ENCODE assay signal across 22 mouse cellular contexts in genomic region chr14:77541925-77542324, GRCm38 (mm10).
DNase-seq lines count a peak whose midpoint lies in the region; ATAC-seq and TF ChIP-seq lines count a peak whose summit lies in the region.
"Had no signal": no experiment of that assay in that cellular context is flagged by ENCODE, and none has a peak within 500 bp of the region (broad histone marks: within the 10 kb centered on the region; RNA-seq: fewer than 3 reads in every experiment).

No protein-coding gene starts in this region.

- no peak for ATAC-seq in CD4-positive, CD25-positive, alpha-beta regulatory T cell, adult 4 months

- DNase-seq in gastrocnemius, adult 2 months, result no peak
- no peak for DNase-seq in gastrocnemius, postnatal 10 days
- no peak for DNase-seq in left cerebral cortex, adult 2 months (ENCODE audit: extremely low spot score in 1 of 2, low spot score in 2 of 2)
- DNase-seq in left cerebral cortex, adult 11 months (ENCODE audit: low spot score), result no peak
- DNase-seq in 3T3-L1 (ENCODE audit: low read depth, low spot score), result peak; percentile 20
- DNase-seq in R1 (ENCODE audit: low read depth, low spot score), result peak; percentile 62
- no peak for DNase-seq in embryo, embryonic 10.5 days (ENCODE audit: low spot score)
- DNase-seq: adrenal gland, postnatal 25 days; cerebellum, adult 2 months; gastrocnemius, postnatal 25 days; heart, postnatal 14 days; kidney, adult 11 months; kidney, postnatal 14 days; lung, postnatal 10 days; retina, postnatal 1 day; thymus, adult 2 months had no signal

- H3K27ac ChIP-seq in gastrocnemius, adult 2 months, result no peak overlapping the region
- no peak overlapping the region for H3K27ac ChIP-seq in left cerebral cortex, adult 2 months
- H3K27ac ChIP-seq: forebrain, embryonic 12.5 days; limb, embryonic 12.5 days; liver, embryonic 15.5 days; stomach, embryonic 15.5 days had no signal

- TF ChIP-seq CTCF in gastrocnemius, adult 2 months (IDR thresholded peaks at IDR 0.05), result peak; percentile 21; the same call in 1 of the 2 replicates
- peak; percentile 13 for TF ChIP-seq CTCF in left cerebral cortex, adult 2 months (IDR thresholded peaks at IDR 0.05)

- H3K4me3 ChIP-seq in gastrocnemius, adult 2 months, result no peak overlapping the region
- no peak overlapping the region for H3K4me3 ChIP-seq in left cerebral cortex, adult 2 months
- H3K4me3 ChIP-seq: forebrain, embryonic 12.5 days; limb, embryonic 12.5 days; liver, embryonic 15.5 days; megakaryocyte, embryonic 14.5 days; stomach, embryonic 15.5 days had no signal

- intact Hi-C loops in gastrocnemius, adult 2 months (cut with DNase I), result no loop called here
- intact Hi-C loops in left cerebral cortex, adult 2 months (cut with DNase I), result no loop called here

Comparison
In these comparisons a context has a peak if more than half of its experiments do, and no peak if none do; other contexts are left out.
1. DNase-seq: peak in 3T3-L1 (single experiment) and R1 (single experiment); none in gastrocnemius, adult 2 months (single experiment), gastrocnemius, postnatal 10 days (single experiment), left cerebral cortex, adult 2 months (0 of 2), left cerebral cortex, adult 11 months (single experiment) and embryo, embryonic 10.5 days (single experiment).